Mouse (Mus musculus) midbrain, embryonic 14.5 days (tissue): ENCODE measurements at regions not wholly inside any gene's neighbourhood (a gene's known extent, or its start where the extent isn't known, plus 50 kb on each side); places are given as distances from the start of the nearest gene placed in this dataset.

Source experiments
- ATAC-seq: fragments of 200-750 bp; cut with Nextera tagmentation; 2 replicates; pipeline ENCODE4 v1.8.0; 2017; ENCODE audit warnings: moderate number of reproducible peaks, moderate library complexity; ENCODE audit not compliant: low FRiP score, low TSS enrichment
- DNase-seq: peaks from one replicate; pipeline ENCODE4 v3.0.0-alpha.2; 2015
- H3K27ac ChIP-seq: fragments of 300-500 bp; sonication (generic); replicated peaks from 2 replicates; pipeline ENCODE4 v1.5.1; 2014; ENCODE audit warnings: mild to moderate bottlenecking, low read depth, low read length, moderate library complexity
- H3K27me3 ChIP-seq: fragments of 300-500 bp; sonication (generic); 2 replicates; pipeline ENCODE4 v1.6.1; 2014; ENCODE audit warnings: low read length, control low read depth, mixed read lengths; ENCODE audit not compliant: control insufficient read depth, insufficient read depth
- H3K36me3 ChIP-seq: fragments of 300-500 bp; sonication (generic); 2 replicates; pipeline ENCODE4 v1.6.1; 2014; ENCODE audit warnings: low read length, control low read depth; ENCODE audit not compliant: control insufficient read depth, insufficient read depth
- H3K4me1 ChIP-seq: fragments of 300-500 bp; sonication (generic); 2 replicates; pipeline ENCODE4 v1.6.1; 2014; ENCODE audit warnings: mild to moderate bottlenecking, antibody characterized with exemption, low read length, control low read depth; ENCODE audit not compliant: control insufficient read depth, insufficient read depth
- H3K4me2 ChIP-seq: fragments of 300-500 bp; sonication (generic); 2 replicates; pipeline ENCODE4 v1.6.1; 2014; ENCODE audit warnings: mild to moderate bottlenecking, low read length, moderate library complexity
- H3K4me3 ChIP-seq: fragments of 300-500 bp; sonication (generic); replicated peaks from 2 replicates; pipeline ENCODE4 v1.5.1; 2014; ENCODE audit warnings: low read depth, low read length
- H3K9ac ChIP-seq: fragments of 300-500 bp; sonication (generic); replicated peaks from 2 replicates; pipeline ENCODE4 v1.6.1; 2014; ENCODE audit warnings: mild to moderate bottlenecking, low read length, moderate library complexity
- H3K9me3 ChIP-seq: fragments of 300-500 bp; sonication (generic); 2 replicates; pipeline ENCODE4 v1.6.1; 2016; ENCODE audit warnings: low read length, control low read depth, mixed read lengths; ENCODE audit not compliant: control insufficient read depth
- WGBS: fragments of 180-500 bp; shearing (Covaris S2); extraction: QIAGEN DNeasy Blood & Tissue Kit; methylation state at CpG from one replicate; pipeline ENCODE4 v1.1.7; 2014; 5-methylcytosine and 5-hydroxymethylcytosine counted together

- H3K4me2 ChIP-seq = no peak overlapping the region
- no peak for ATAC-seq
These were observed 75.3 kb upstream of the Plekha5 start for GRCm38 (mm10) chr6:140348578-140348977.

GRCm38 (mm10) chr6:140346929-140347328 lies 76.9 kb upstream of the Plekha5 start:
- H3K9ac ChIP-seq = no peak overlapping the region
- 63% methylated on average over 6 of the region's 6 CpGs for WGBS
- no peak overlapping the region for H3K27ac ChIP-seq
- no peak overlapping the region for H3K4me3 ChIP-seq
- H3K4me1 ChIP-seq = peaks cover 5% of the 10 kb centered on the region; the same call in 1 of the 2 replicates
- H3K9me3 ChIP-seq = no peaks in the 10 kb centered on the region
- H3K4me2 ChIP-seq = no peak overlapping the region
- DNase-seq = no peak
- ATAC-seq = no peak
- H3K27me3 ChIP-seq = no peaks in the 10 kb centered on the region
- no peaks in the 10 kb centered on the region for H3K36me3 ChIP-seq

More at GRCm38 (mm10) chr6:140348578-140348977, 75.3 kb upstream of the Plekha5 start:
- H3K9me3 ChIP-seq = no peaks in the 10 kb centered on the region
- no peaks in the 10 kb centered on the region for H3K27me3 ChIP-seq
- peaks cover 2% of the 10 kb centered on the region; the same call in 1 of the 2 replicates for H3K4me1 ChIP-seq
- H3K9ac ChIP-seq = no peak overlapping the region
- H3K27ac ChIP-seq = no peak overlapping the region
- 94% methylated on average over 16 of the region's 16 CpGs for WGBS
- H3K36me3 ChIP-seq = no peaks in the 10 kb centered on the region
- no peak overlapping the region for H3K4me3 ChIP-seq
- no peak for DNase-seq

GRCm38 (mm10) chr6:140343638-140344037 lies 80.2 kb upstream of the Plekha5 start:
- 47% methylated on average over 11 of the region's 11 CpGs for WGBS
- peak overlapping the region; percentile 62 for H3K27ac ChIP-seq
- no peaks in the 10 kb centered on the region for H3K36me3 ChIP-seq
- ATAC-seq = no peak
- no peaks in the 10 kb centered on the region for H3K27me3 ChIP-seq
- H3K4me2 ChIP-seq = no peak overlapping the region
- H3K9me3 ChIP-seq = no peaks in the 10 kb centered on the region
- DNase-seq = peak; percentile 23
- H3K4me1 ChIP-seq = peaks cover 5% of the 10 kb centered on the region; the same call in 1 of the 2 replicates
- no peak overlapping the region for H3K4me3 ChIP-seq
- no peak overlapping the region for H3K9ac ChIP-seq

DNA sequence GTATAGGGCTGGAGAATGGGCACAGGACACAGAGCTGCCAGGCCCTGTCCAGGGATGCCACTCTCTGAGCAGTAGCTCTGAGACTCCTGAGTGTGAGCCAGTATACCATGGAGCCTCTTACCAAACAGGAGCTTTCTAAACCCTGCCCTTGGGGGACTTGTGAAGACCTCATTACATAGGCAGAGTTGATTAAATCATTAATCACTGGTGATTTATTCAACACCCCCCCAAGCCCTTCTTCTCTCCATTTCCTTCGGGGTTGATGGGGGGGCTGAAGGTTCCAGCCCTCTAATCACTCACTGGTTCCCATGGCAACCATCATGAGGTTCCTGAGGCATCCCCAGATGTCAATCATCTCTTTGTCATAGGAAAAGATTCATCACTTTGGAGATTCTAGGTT lies 81.0 kb upstream of the Plekha5 start:
- 3% methylated on average over 1 of the region's 1 CpGs for WGBS
- no peak overlapping the region for H3K4me3 ChIP-seq
- H3K27me3 ChIP-seq = no peaks in the 10 kb centered on the region
- H3K36me3 ChIP-seq = no peaks in the 10 kb centered on the region
- no peak overlapping the region for H3K9ac ChIP-seq
- H3K9me3 ChIP-seq = no peaks in the 10 kb centered on the region
- no peak overlapping the region; the same call in 1 of the 2 replicates for H3K27ac ChIP-seq
- no peak overlapping the region for H3K4me2 ChIP-seq
- H3K4me1 ChIP-seq = peaks cover 11% of the 10 kb centered on the region
- ATAC-seq = peak; percentile 63
- peak; percentile 77 for DNase-seq

DNA sequence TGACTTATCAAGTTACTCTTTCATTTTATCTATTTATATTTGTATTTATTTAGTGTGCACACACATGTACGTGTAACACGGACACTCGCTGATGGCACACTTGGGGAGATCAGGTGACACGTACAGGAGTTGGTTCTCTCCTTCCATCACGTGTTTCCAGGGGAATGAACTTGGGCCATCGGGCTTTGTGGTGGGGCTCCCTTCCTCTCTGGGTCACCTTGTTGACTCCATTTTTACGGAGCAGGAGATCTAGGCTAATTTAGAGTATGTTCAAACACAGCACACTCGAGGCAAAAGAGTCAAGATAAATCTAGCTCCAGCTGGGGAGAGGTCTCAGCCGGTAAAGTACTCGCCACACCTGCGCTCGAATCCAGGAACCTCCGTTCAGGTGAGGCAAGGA lies 84.1 kb upstream of the Plekha5 start:
- Histone ChIP-seq H3K9ac (no peak overlapping the region), H3K27ac (no peak overlapping the region), H3K9me3 (no peaks in the 10 kb centered on the region), H3K36me3 (no peaks in the 10 kb centered on the region), H3K27me3 (no peaks in the 10 kb centered on the region), H3K4me1 (peaks cover 23% of the 10 kb centered on the region), H3K4me3 (no peak overlapping the region), H3K4me2 (no peak overlapping the region)
- ATAC-seq = no peak
- 87% methylated on average over 13 of the region's 13 CpGs for WGBS
- no peak for DNase-seq

DNA sequence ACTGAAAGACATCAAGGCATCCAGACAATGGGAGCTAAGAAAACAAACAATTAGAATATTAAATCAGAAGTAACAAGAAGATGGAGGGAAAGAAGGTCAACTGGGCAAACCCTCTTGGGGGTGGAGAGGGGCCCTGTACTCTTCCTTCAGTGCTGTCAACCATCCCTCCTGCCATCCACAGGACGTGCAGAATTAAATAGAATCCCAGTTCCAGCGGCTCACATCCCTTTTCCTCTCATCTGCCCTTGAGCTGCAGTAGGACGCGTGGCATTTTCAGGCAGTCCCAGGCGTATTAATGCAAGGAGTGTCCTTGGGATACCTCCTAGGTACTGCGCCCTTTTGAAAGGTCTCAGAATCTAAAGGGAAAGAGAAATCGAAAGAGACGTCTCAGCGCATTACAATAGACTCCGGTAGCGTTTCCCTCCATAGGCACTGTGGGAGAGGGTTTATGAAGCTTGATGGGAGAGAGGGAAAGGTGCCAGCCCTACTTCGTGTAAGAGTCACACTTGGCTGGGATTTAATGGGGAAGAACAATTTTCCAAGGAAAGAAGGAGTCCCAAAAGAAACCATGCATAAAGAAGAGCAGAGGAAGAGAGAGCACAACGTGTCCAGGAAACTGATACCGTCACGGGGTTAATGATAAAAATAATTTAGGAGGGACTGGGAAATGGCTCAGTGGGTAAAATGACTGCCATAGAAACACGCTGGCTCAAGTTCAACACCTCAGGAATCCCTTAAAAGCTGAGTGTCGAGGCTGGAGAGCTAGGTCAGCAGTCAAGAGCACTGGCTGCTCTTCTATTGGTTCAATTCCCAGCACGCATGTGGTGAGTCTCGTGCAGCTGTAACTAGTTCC lies 85.7 kb upstream of the Plekha5 start:
- H3K4me2 ChIP-seq = peak overlapping the region; percentile 48
- WGBS = 21% methylated on average over 19 of the region's 19 CpGs
- H3K27ac ChIP-seq = no peak overlapping the region; the same call in 1 of the 2 replicates
- no peak overlapping the region for H3K4me3 ChIP-seq
- ATAC-seq (peak; percentile 28; the same call in 1 of the 2 replicates), DNase-seq (peak; percentile 55)
- no peaks in the 10 kb centered on the region for H3K36me3 ChIP-seq
- H3K4me1 ChIP-seq = peaks cover 18% of the 10 kb centered on the region
- H3K9ac ChIP-seq = no peak overlapping the region; the same call in 1 of the 2 replicates
- H3K27me3 ChIP-seq = no peaks in the 10 kb centered on the region
- no peaks in the 10 kb centered on the region for H3K9me3 ChIP-seq

- Histone ChIP-seq H3K36me3 (no peaks in the 10 kb centered on the region), H3K4me1 (peaks cover 18% of the 10 kb centered on the region), H3K4me2 (peak overlapping the region; percentile 48), H3K9me3 (no peaks in the 10 kb centered on the region), H3K27ac (no peak overlapping the region), H3K9ac (no peak overlapping the region), H3K27me3 (no peaks in the 10 kb centered on the region), H3K4me3 (no peak overlapping the region)
- 6% methylated on average over 3 of the region's 3 CpGs for WGBS
- ATAC-seq (no peak), DNase-seq (peak; percentile 22)
These were observed 86.8 kb upstream of the Plekha5 start for GRCm38 (mm10) chr6:140337083-140337491.

GRCm38 (mm10) chr6:140336414-140336941 lies 87.4 kb upstream of the Plekha5 start:
- H3K4me2 ChIP-seq = peak overlapping the region; percentile 34
- DNase-seq (peak; percentile 50), ATAC-seq (no peak)
- H3K4me3 ChIP-seq = no peak overlapping the region
- no peaks in the 10 kb centered on the region for H3K9me3 ChIP-seq
- no peaks in the 10 kb centered on the region for H3K36me3 ChIP-seq
- WGBS = 3% methylated on average over 13 of the region's 13 CpGs
- H3K27me3 ChIP-seq = no peaks in the 10 kb centered on the region
- H3K9ac ChIP-seq = no peak overlapping the region
- H3K27ac ChIP-seq = peak overlapping the region; percentile 16; the same call in 1 of the 2 replicates
- H3K4me1 ChIP-seq = peaks cover 18% of the 10 kb centered on the region
